Mouse (Mus musculus): ENCODE data around the gene Ankrd13a. TPM values are rescaled to one million over a fixed set of nuclear protein-coding genes. Genes with fewer than 3 reads are reported as not detected.
A peak's percentile ranks its signal among the peaks of the same experiment; 100 is the strongest.

Gene Ankrd13a
- polyA plus RNA-seq, 1 experiment = 62.1 TPM

DNA sequence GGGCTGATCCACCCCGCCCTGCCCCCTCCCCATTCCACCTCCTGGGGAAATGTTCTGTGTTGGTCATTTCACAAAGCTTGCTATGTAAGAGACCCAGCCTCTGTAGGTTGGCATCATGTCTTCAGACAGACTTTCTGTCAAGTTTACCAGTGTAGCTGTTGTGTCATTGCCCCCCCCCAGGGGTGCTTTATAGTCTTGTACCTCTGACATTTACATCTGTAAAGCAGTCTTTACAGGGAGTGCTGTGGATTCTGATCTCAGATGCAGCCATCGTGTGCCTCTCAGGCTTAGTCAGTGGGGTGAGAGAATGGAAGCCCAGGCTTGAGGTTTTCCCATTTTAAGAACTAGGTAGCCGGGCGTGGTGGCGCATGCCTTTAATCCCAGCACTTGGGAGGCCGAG, 27.4 kb downstream of the Ankrd13a start:
- no peak overlapping the region for H3K4me3 ChIP-seq (replicated peaks; ENCODE audit: insufficient read depth, low read depth, low read length)
- H3K4me1 ChIP-seq (ENCODE audit: control insufficient read depth, insufficient read depth, low read length) = peaks cover 7% of the 10 kb centered on the region
- no peaks in the 10 kb centered on the region for H3K27me3 ChIP-seq (ENCODE audit: control insufficient read depth, insufficient read depth, low read length)
- TF ChIP-seq CTCF (IDR thresholded peaks at IDR 0.05; ENCODE audit: borderline replicate concordance, insufficient read depth, low read depth, low read length) (no peak), POLR2A (IDR thresholded peaks at IDR 0.05; ENCODE audit: borderline replicate concordance, insufficient read depth, low read length) (no peak)
- WGBS = 84% methylated on average over 6 of the region's 6 CpGs
- DNase-seq = no peak
- no peak overlapping the region for H3K27ac ChIP-seq (ENCODE audit: insufficient read depth, low read length)

GRCm38 (mm10) chr5:114803231-114803630, 28.8 kb downstream of the Ankrd13a start:
- WGBS = 55% methylated on average over 13 of the region's 13 CpGs
- no peak overlapping the region for H3K4me3 ChIP-seq (replicated peaks; ENCODE audit: insufficient read depth, low read depth, low read length)
- no peaks in the 10 kb centered on the region for H3K27me3 ChIP-seq (ENCODE audit: control insufficient read depth, insufficient read depth, low read length)
- H3K4me1 ChIP-seq (ENCODE audit: control insufficient read depth, insufficient read depth, low read length) = peaks cover 7% of the 10 kb centered on the region
- H3K27ac ChIP-seq (ENCODE audit: insufficient read depth, low read length) = no peak overlapping the region
- no peak for TF ChIP-seq POLR2A (IDR thresholded peaks at IDR 0.05; ENCODE audit: borderline replicate concordance, insufficient read depth, low read length)
- TF ChIP-seq CTCF (IDR thresholded peaks at IDR 0.05; ENCODE audit: borderline replicate concordance, insufficient read depth, low read depth, low read length) = no peak
- no peak for DNase-seq

- 65% methylated on average over 13 of the region's 13 CpGs for WGBS
- H3K27me3 ChIP-seq (ENCODE audit: control insufficient read depth, insufficient read depth, low read length) = no peaks in the 10 kb centered on the region
- no peak overlapping the region for H3K4me3 ChIP-seq (replicated peaks; ENCODE audit: insufficient read depth, low read depth, low read length)
- no peak for DNase-seq
- peaks cover 9% of the 10 kb centered on the region for H3K4me1 ChIP-seq (ENCODE audit: control insufficient read depth, insufficient read depth, low read length)
- no peak for TF ChIP-seq CTCF (IDR thresholded peaks at IDR 0.05; ENCODE audit: borderline replicate concordance, insufficient read depth, low read depth, low read length)
- TF ChIP-seq POLR2A (IDR thresholded peaks at IDR 0.05; ENCODE audit: borderline replicate concordance, insufficient read depth, low read length) = no peak
- H3K27ac ChIP-seq (ENCODE audit: insufficient read depth, low read length) = peak overlapping the region; percentile 39; the same call in 1 of the 2 replicates
These were observed 29.9 kb downstream of the Ankrd13a start for GRCm38 (mm10) chr5:114804335-114804734.

GRCm38 (mm10) chr5:114804958-114805357, 30.5 kb downstream of the Ankrd13a start:
- Histone ChIP-seq H3K4me3 (replicated peaks; ENCODE audit: insufficient read depth, low read depth, low read length) (no peak overlapping the region), H3K27ac (ENCODE audit: insufficient read depth, low read length) (no peak overlapping the region), H3K4me1 (ENCODE audit: control insufficient read depth, insufficient read depth, low read length) (peaks cover 13% of the 10 kb centered on the region), H3K27me3 (ENCODE audit: control insufficient read depth, insufficient read depth, low read length) (no peaks in the 10 kb centered on the region)
- WGBS = 13% methylated on average over 3 of the region's 3 CpGs
- TF ChIP-seq CTCF (IDR thresholded peaks at IDR 0.05; ENCODE audit: borderline replicate concordance, insufficient read depth, low read depth, low read length) (peak; percentile 35; the same call in 1 of the 2 replicates), POLR2A (IDR thresholded peaks at IDR 0.05; ENCODE audit: borderline replicate concordance, insufficient read depth, low read length) (no peak)
- peak; percentile 64 to 71 for DNase-seq

DNA sequence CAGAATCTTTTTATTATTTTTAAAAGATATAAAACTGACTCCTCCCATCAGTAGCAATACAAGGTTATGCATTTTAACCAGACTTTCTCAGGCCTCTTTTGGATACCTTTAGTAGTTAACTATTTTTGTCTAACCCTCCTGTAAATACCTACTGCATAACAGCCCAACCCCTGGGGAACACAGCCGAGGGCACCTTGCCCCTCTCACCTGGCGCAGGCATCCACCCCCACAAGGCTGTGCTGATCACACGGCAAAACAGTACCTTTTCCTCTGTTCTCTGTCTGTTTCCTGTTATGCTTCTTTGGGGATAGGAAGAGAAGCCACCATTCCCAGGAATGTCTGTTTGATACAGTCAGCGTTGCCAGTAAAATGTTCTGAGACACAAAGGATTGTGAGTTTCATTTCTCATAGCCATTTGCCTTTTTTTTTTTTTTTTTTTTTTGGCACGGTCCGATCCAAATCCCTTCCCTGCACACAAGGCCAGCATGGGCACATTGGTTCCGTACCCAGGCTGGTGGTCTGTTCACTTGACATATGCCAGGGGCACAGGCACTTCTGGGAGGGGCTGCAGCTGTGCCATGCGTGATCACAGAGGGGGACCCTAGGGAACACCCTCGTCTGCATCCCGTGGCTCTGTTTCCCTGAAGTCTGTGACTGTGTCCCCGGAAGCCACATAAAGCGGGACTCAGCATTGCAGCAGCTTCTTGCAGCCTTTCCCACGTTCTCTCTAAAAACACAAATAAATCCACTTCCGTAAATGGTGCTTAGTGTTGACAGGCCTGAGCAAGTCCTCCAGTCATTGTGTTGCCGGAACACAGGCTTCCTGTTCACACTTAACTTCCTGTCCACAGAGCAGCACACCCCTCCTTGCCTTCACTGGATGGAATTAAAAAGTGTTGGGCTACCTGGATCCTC, 31.2 kb downstream of the Ankrd13a start:
- 68% methylated on average over 15 of the region's 15 CpGs for WGBS
- no peak overlapping the region for H3K4me3 ChIP-seq (replicated peaks; ENCODE audit: insufficient read depth, low read depth, low read length)
- H3K27ac ChIP-seq (ENCODE audit: insufficient read depth, low read length) = no peak overlapping the region
- no peaks in the 10 kb centered on the region for H3K27me3 ChIP-seq (ENCODE audit: control insufficient read depth, insufficient read depth, low read length)
- DNase-seq = no peak
- H3K4me1 ChIP-seq (ENCODE audit: control insufficient read depth, insufficient read depth, low read length) = peaks cover 13% of the 10 kb centered on the region
- TF ChIP-seq CTCF (IDR thresholded peaks at IDR 0.05; ENCODE audit: borderline replicate concordance, insufficient read depth, low read depth, low read length) (no peak), POLR2A (IDR thresholded peaks at IDR 0.05; ENCODE audit: borderline replicate concordance, insufficient read depth, low read length) (no peak)

DNA sequence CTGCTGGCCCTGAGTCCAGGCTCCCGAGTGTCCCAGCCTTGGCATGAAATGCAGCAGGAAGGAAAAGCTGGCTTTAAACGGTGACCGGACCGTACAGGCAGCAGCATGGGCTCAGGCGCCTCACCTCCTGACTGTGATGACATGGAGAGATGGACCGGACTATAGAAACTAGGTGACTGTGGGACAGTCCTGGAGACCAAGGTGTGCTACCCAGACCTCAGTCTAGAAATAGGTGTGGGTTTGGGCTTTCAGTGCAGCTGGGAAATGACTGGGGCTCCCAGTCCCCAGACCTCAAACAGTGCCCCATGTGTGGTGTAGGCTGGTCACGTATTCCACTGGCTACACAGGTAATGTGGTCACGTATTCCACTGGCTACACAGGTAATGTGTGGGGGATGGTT, 32.2 kb downstream of the Ankrd13a start:
- no peak for TF ChIP-seq POLR2A (IDR thresholded peaks at IDR 0.05; ENCODE audit: borderline replicate concordance, insufficient read depth, low read length)
- TF ChIP-seq CTCF (IDR thresholded peaks at IDR 0.05; ENCODE audit: borderline replicate concordance, insufficient read depth, low read depth, low read length) = no peak
- 47% methylated on average over 8 of the region's 8 CpGs for whole genome bisulfite sequencing
- Histone ChIP-seq H3K27me3 (ENCODE audit: control insufficient read depth, insufficient read depth, low read length) (no peaks in the 10 kb centered on the region), H3K27ac (ENCODE audit: insufficient read depth, low read length) (no peak overlapping the region), H3K4me3 (replicated peaks; ENCODE audit: insufficient read depth, low read depth, low read length) (no peak overlapping the region), H3K4me1 (ENCODE audit: control insufficient read depth, insufficient read depth, low read length) (peaks cover 13% of the 10 kb centered on the region)
- DNase-seq = no peak

- H3K4me1 ChIP-seq (ENCODE audit: control insufficient read depth, insufficient read depth, low read length) = peaks cover 15% of the 10 kb centered on the region
- no peak for DNase-seq
- WGBS = 43% methylated on average over 9 of the region's 9 CpGs
- H3K27ac ChIP-seq (ENCODE audit: insufficient read depth, low read length) = no peak overlapping the region
- no peak for TF ChIP-seq CTCF (IDR thresholded peaks at IDR 0.05; ENCODE audit: borderline replicate concordance, insufficient read depth, low read depth, low read length)
- no peaks in the 10 kb centered on the region for H3K27me3 ChIP-seq (ENCODE audit: control insufficient read depth, insufficient read depth, low read length)
- no peak overlapping the region for H3K4me3 ChIP-seq (replicated peaks; ENCODE audit: insufficient read depth, low read depth, low read length)
These were observed 32.6 kb downstream of the Ankrd13a start for GRCm38 (mm10) chr5:114807063-114807462.

DNA sequence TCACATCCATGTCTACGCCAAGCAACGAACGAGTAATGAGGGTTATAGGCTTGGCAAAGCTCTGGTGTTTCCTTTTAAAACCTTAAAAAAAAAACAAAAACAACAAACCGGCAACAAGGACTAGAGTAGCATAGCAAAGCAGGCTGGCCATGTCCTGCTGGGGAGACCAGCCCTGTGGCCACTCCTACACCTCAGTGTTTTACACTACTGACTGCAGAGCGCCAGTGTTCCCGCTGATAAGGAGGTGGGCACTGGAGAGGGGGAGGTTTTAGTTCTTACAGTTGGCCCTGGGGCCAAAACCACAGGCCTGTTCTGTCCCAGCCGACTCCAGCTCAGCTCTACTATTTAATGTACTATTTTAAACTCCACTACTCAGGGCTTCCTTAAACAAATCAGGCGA, 33.0 kb downstream of the Ankrd13a start:
- TF ChIP-seq POLR2A (IDR thresholded peaks at IDR 0.05; ENCODE audit: borderline replicate concordance, insufficient read depth, low read length) (no peak), CTCF (IDR thresholded peaks at IDR 0.05; ENCODE audit: borderline replicate concordance, insufficient read depth, low read depth, low read length) (no peak)
- Histone ChIP-seq H3K27ac (ENCODE audit: insufficient read depth, low read length) (no peak overlapping the region), H3K4me1 (ENCODE audit: control insufficient read depth, insufficient read depth, low read length) (peaks cover 15% of the 10 kb centered on the region), H3K27me3 (ENCODE audit: control insufficient read depth, insufficient read depth, low read length) (no peaks in the 10 kb centered on the region), H3K4me3 (replicated peaks; ENCODE audit: insufficient read depth, low read depth, low read length) (no peak overlapping the region)
- WGBS = 23% methylated on average over 8 of the region's 8 CpGs
- DNase-seq = no peak
